In genomic region chr11:61653568-61653967, GRCm38 (mm10) we compare ENCODE assay signal across 9 mouse cellular contexts. TPM values are rescaled to one million over a fixed set of nuclear protein-coding genes. Genes with fewer than 3 reads are reported as not detected.
DNase-seq lines count a peak whose midpoint lies in the region; ATAC-seq lines count a peak whose summit lies in the region.
"Had no signal": no experiment of that assay in that cellular context is flagged by ENCODE, and none has a peak within 500 bp of the region (broad histone marks: within the 10 kb centered on the region; RNA-seq: fewer than 3 reads in every experiment).

No protein-coding gene starts in this region.

- H3K27me3 ChIP-seq in hindbrain, embryonic 16.5 days (replicated peaks; ENCODE audit: control insufficient read depth, insufficient read depth, low read length): no peaks in the 10 kb centered on the region
- no peaks in the 10 kb centered on the region for H3K27me3 ChIP-seq in hindbrain, embryonic 14.5 days (ENCODE audit: control insufficient read depth, insufficient read depth, low read length)
- H3K27me3 ChIP-seq in midbrain, embryonic 16.5 days (ENCODE audit: control insufficient read depth, insufficient read depth, low read depth, low read length): no peaks in the 10 kb centered on the region
- H3K27me3 ChIP-seq in midbrain, embryonic 15.5 days (replicated peaks): no peaks in the 10 kb centered on the region
- H3K27me3 ChIP-seq in intestine, embryonic 16.5 days (replicated peaks; ENCODE audit: control insufficient read depth, insufficient read depth, low read length): no peaks in the 10 kb centered on the region
- H3K27me3 ChIP-seq in neural tube, embryonic 15.5 days (replicated peaks): no peaks in the 10 kb centered on the region
- H3K27me3 ChIP-seq: limb, embryonic 13.5 days had no signal

- no peaks in the 10 kb centered on the region for H3K36me3 ChIP-seq in hindbrain, embryonic 16.5 days (ENCODE audit: control insufficient read depth, insufficient read depth, low read length)
- no peaks in the 10 kb centered on the region for H3K36me3 ChIP-seq in hindbrain, embryonic 14.5 days (replicated peaks; ENCODE audit: control insufficient read depth, insufficient read depth)
- H3K36me3 ChIP-seq in midbrain, embryonic 16.5 days (ENCODE audit: control insufficient read depth, insufficient read depth, low read length): no peaks in the 10 kb centered on the region
- no peaks in the 10 kb centered on the region for H3K36me3 ChIP-seq in midbrain, embryonic 15.5 days (replicated peaks)
- H3K36me3 ChIP-seq in intestine, embryonic 16.5 days (ENCODE audit: control insufficient read depth, insufficient read depth, low read length): no peaks in the 10 kb centered on the region
- H3K36me3 ChIP-seq in neural tube, embryonic 15.5 days: no peaks in the 10 kb centered on the region
- H3K36me3 ChIP-seq: limb, embryonic 13.5 days had no signal

- H3K9ac ChIP-seq in hindbrain, embryonic 16.5 days (ENCODE audit: low read depth, low read length): no peak overlapping the region
- no peak overlapping the region for H3K9ac ChIP-seq in hindbrain, embryonic 14.5 days
- H3K9ac ChIP-seq in midbrain, embryonic 16.5 days (ENCODE audit: low read depth, low read length): no peak overlapping the region
- H3K9ac ChIP-seq in midbrain, embryonic 15.5 days: no peak overlapping the region
- H3K9ac ChIP-seq in intestine, embryonic 16.5 days (ENCODE audit: low read depth, low read length): no peak overlapping the region
- H3K9ac ChIP-seq in neural tube, embryonic 15.5 days (replicated peaks): no peak overlapping the region
- H3K9ac ChIP-seq: limb, embryonic 13.5 days had no signal

- peak overlapping the region; percentile 10; the same call in 1 of the 2 replicates for H3K4me3 ChIP-seq in hindbrain, embryonic 16.5 days (ENCODE audit: low read length)
- H3K4me3 ChIP-seq in hindbrain, embryonic 14.5 days (replicated peaks; ENCODE audit: low read length): no peak overlapping the region
- H3K4me3 ChIP-seq in midbrain, embryonic 16.5 days (ENCODE audit: low read depth, low read length): peak overlapping the region; percentile 4; the same call in 1 of the 2 replicates
- no peak overlapping the region for H3K4me3 ChIP-seq in midbrain, embryonic 15.5 days
- H3K4me3 ChIP-seq in intestine, embryonic 16.5 days (ENCODE audit: low read length): peak overlapping the region; percentile 0
- 0 out of 2 replicates have a peak overlapping the region, but pooled peaks have one; percentile 12 for H3K4me3 ChIP-seq in neural tube, embryonic 15.5 days (replicated peaks)
- H3K4me3 ChIP-seq: limb, embryonic 13.5 days had no signal

- no peak overlapping the region for H3K27ac ChIP-seq in hindbrain, embryonic 16.5 days (ENCODE audit: low read depth, low read length)
- H3K27ac ChIP-seq in hindbrain, embryonic 14.5 days: no peak overlapping the region
- no peak overlapping the region for H3K27ac ChIP-seq in midbrain, embryonic 16.5 days (ENCODE audit: low read length)
- H3K27ac ChIP-seq in midbrain, embryonic 15.5 days: no peak overlapping the region
- H3K27ac ChIP-seq in intestine, embryonic 16.5 days (ENCODE audit: low read length): no peak overlapping the region
- H3K27ac ChIP-seq in neural tube, embryonic 15.5 days (replicated peaks): no peak overlapping the region
- H3K27ac ChIP-seq: limb, embryonic 13.5 days had no signal

- peak overlapping the region; percentile 3; the same call in 1 of the 2 replicates for H3K4me2 ChIP-seq in hindbrain, embryonic 16.5 days (ENCODE audit: low read length)
- H3K4me2 ChIP-seq in hindbrain, embryonic 14.5 days (replicated peaks): no peak overlapping the region
- H3K4me2 ChIP-seq in midbrain, embryonic 16.5 days (ENCODE audit: low read length): no peak overlapping the region
- H3K4me2 ChIP-seq in midbrain, embryonic 15.5 days: no peak overlapping the region
- H3K4me2 ChIP-seq in intestine, embryonic 16.5 days (ENCODE audit: low read depth, low read length): no peak overlapping the region
- H3K4me2 ChIP-seq in neural tube, embryonic 15.5 days: 0 out of 2 replicates have a peak overlapping the region, but pooled peaks have one; percentile 11
- H3K4me2 ChIP-seq: limb, embryonic 13.5 days had no signal

- no peaks in the 10 kb centered on the region for H3K9me3 ChIP-seq in hindbrain, embryonic 16.5 days (ENCODE audit: control insufficient read depth, low read length)
- no peaks in the 10 kb centered on the region for H3K9me3 ChIP-seq in hindbrain, embryonic 14.5 days (ENCODE audit: control insufficient read depth, low read length)
- H3K9me3 ChIP-seq in midbrain, embryonic 16.5 days (replicated peaks; ENCODE audit: control insufficient read depth, low read length, poor library complexity, severe bottlenecking): no peaks in the 10 kb centered on the region
- H3K9me3 ChIP-seq in midbrain, embryonic 15.5 days: no peaks in the 10 kb centered on the region
- no peaks in the 10 kb centered on the region for H3K9me3 ChIP-seq in intestine, embryonic 16.5 days (ENCODE audit: control insufficient read depth, low read length)
- no peaks in the 10 kb centered on the region for H3K9me3 ChIP-seq in neural tube, embryonic 15.5 days (replicated peaks)
- H3K9me3 ChIP-seq: limb, embryonic 13.5 days had no signal

- H3K4me1 ChIP-seq in hindbrain, embryonic 16.5 days (ENCODE audit: control insufficient read depth, insufficient read depth, low read depth, low read length): no peaks in the 10 kb centered on the region
- no peaks in the 10 kb centered on the region for H3K4me1 ChIP-seq in hindbrain, embryonic 14.5 days (replicated peaks; ENCODE audit: control insufficient read depth, insufficient read depth, low read length)
- H3K4me1 ChIP-seq in midbrain, embryonic 16.5 days (ENCODE audit: control insufficient read depth, insufficient read depth, low read length): no peaks in the 10 kb centered on the region
- H3K4me1 ChIP-seq in midbrain, embryonic 15.5 days: no peaks in the 10 kb centered on the region
- H3K4me1 ChIP-seq in intestine, embryonic 16.5 days (ENCODE audit: control insufficient read depth, insufficient read depth, low read length): peaks cover 3% of the 10 kb centered on the region; the same call in 1 of the 2 replicates
- H3K4me1 ChIP-seq in neural tube, embryonic 15.5 days: no peaks in the 10 kb centered on the region

- WGBS in hindbrain, embryonic 16.5 days: 80% methylated on average over 2 of the region's 2 CpGs
- 58% methylated on average over 2 of the region's 2 CpGs for WGBS in hindbrain, embryonic 14.5 days
- 62% methylated on average over 2 of the region's 2 CpGs for WGBS in midbrain, embryonic 16.5 days
- 77% methylated on average over 2 of the region's 2 CpGs for WGBS in midbrain, embryonic 15.5 days
- WGBS in intestine, embryonic 16.5 days: 68% methylated on average over 2 of the region's 2 CpGs
- WGBS in neural tube, embryonic 15.5 days: 72% methylated on average over 2 of the region's 2 CpGs

- ATAC-seq in hindbrain, embryonic 16.5 days: no peak
- ATAC-seq in hindbrain, embryonic 14.5 days (ENCODE audit: low FRiP score): no peak
- no peak for ATAC-seq in midbrain, embryonic 16.5 days
- no peak for ATAC-seq in midbrain, embryonic 15.5 days (replicated peaks)
- ATAC-seq in intestine, embryonic 16.5 days: no peak
- ATAC-seq in neural tube, embryonic 15.5 days (ENCODE audit: low FRiP score): no peak

- no peak for DNase-seq in hindbrain, embryonic 14.5 days (ENCODE audit: low spot score)
- no peak for DNase-seq in thymus, postnatal 4 days
- DNase-seq: cerebellum, postnatal 10 days had no signal

RNA-seq across cellular contexts. Expression of gene Grap, which starts 0.5 kb away (rescaled TPM):
- 12.0 and 12.1 TPM in 2 replicates for polyA plus RNA-seq in hindbrain, embryonic 16.5 days (2015; fragmentation: Nextera tagmentation; extraction: Ambion mirVana)
- 8.1 and 10.1 TPM in 2 replicates for polyA plus RNA-seq in hindbrain, embryonic 14.5 days (2014; fragmentation: Nextera tagmentation; extraction: Ambion mirVana)
- polyA plus RNA-seq in midbrain, embryonic 16.5 days (2015; fragmentation: Nextera tagmentation; extraction: Ambion mirVana): 10.7 and 11.6 TPM in 2 replicates
- 11.7 and 12.7 TPM in 2 replicates for polyA plus RNA-seq in midbrain, embryonic 15.5 days (2015; fragmentation: Nextera tagmentation; extraction: Ambion mirVana)
- 7.2 and 8.6 TPM in 2 replicates for polyA plus RNA-seq in intestine, embryonic 16.5 days (2015; fragmentation: Nextera tagmentation; extraction: Ambion mirVana)
- polyA plus RNA-seq in neural tube, embryonic 15.5 days (2015; fragmentation: Nextera tagmentation; extraction: Ambion mirVana): 9.4 and 14.4 TPM in 2 replicates

RNA-seq across cellular contexts. Expression of gene Fam83g, which starts 30.3 kb away (rescaled TPM):
- polyA plus RNA-seq in hindbrain, embryonic 16.5 days (2015; fragmentation: Nextera tagmentation; extraction: Ambion mirVana): 0.12 and 0.18 TPM in 2 replicates
- polyA plus RNA-seq in hindbrain, embryonic 14.5 days (2014; fragmentation: Nextera tagmentation; extraction: Ambion mirVana): 0.20 TPM in 2 replicates
- polyA plus RNA-seq in midbrain, embryonic 16.5 days (2015; fragmentation: Nextera tagmentation; extraction: Ambion mirVana): 0.11 and 0.26 TPM in 2 replicates
- polyA plus RNA-seq in midbrain, embryonic 15.5 days (2015; fragmentation: Nextera tagmentation; extraction: Ambion mirVana): 0.21 and 0.22 TPM in 2 replicates
- 9.6 and 12.9 TPM in 2 replicates for polyA plus RNA-seq in intestine, embryonic 16.5 days (2015; fragmentation: Nextera tagmentation; extraction: Ambion mirVana)
- 0.27 and 1.1 TPM in 2 replicates for polyA plus RNA-seq in neural tube, embryonic 15.5 days (2015; fragmentation: Nextera tagmentation; extraction: Ambion mirVana)

Comparison
In these comparisons a context has a peak if more than half of its experiments do, and no peak if none do; other contexts are left out.
1. H3K4me2 ChIP-seq: peak in hindbrain, embryonic 16.5 days (single experiment) and neural tube, embryonic 15.5 days (single experiment); none in hindbrain, embryonic 14.5 days (single experiment), midbrain, embryonic 16.5 days (single experiment), midbrain, embryonic 15.5 days (single experiment) and intestine, embryonic 16.5 days (single experiment).
2. H3K4me3 ChIP-seq: peak in hindbrain, embryonic 16.5 days (single experiment), midbrain, embryonic 16.5 days (single experiment), intestine, embryonic 16.5 days (single experiment) and neural tube, embryonic 15.5 days (single experiment); none in hindbrain, embryonic 14.5 days (single experiment) and midbrain, embryonic 15.5 days (single experiment).